Mouse (Mus musculus): ENCODE results near the gene Hsdl1.

DNA sequence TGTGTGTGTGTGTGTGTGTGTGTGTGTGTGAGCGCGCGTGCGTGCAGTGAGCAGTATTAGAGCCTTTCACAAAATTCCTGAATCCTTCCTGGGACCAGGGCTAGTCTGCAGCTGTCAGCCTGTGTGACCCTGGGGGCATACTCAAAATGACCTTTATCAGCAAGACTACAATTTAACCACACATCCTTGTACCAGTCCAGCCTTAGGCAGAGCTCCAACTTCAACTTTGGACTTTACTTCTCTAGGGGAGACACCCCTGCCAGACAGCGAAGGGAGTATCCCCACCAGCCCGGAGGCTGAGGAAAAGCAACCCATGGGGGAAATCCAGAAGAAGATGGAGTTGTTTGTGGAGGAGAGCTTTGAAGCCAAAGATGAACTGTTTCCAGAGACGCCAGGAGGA is 16.5 kb upstream of the Hsdl1 start:
- no peak for TF ChIP-seq CTCF (IDR thresholded peaks at IDR 0.05; ENCODE audit: extremely low read depth, insufficient read depth, insufficient read length, insufficient replicate concordance)
- no peak for TF ChIP-seq POLR2A (IDR thresholded peaks at IDR 0.05; ENCODE audit: low read depth, low read length)
